Mouse (Mus musculus): ENCODE measurements around the gene Tmbim6. TPM values are rescaled to one million over a fixed set of nuclear protein-coding genes. Genes with fewer than 3 reads are reported as not detected.
"Not testable (repeated sequence)": the region's sequence is repeated elsewhere in the genome, so short reads cannot be mapped to it uniquely, and the experiment has no call there.

The Tmbim6 gene
- total RNA-seq, 2 experiments from 2014 or later, result 205 to 215 TPM

DNA sequence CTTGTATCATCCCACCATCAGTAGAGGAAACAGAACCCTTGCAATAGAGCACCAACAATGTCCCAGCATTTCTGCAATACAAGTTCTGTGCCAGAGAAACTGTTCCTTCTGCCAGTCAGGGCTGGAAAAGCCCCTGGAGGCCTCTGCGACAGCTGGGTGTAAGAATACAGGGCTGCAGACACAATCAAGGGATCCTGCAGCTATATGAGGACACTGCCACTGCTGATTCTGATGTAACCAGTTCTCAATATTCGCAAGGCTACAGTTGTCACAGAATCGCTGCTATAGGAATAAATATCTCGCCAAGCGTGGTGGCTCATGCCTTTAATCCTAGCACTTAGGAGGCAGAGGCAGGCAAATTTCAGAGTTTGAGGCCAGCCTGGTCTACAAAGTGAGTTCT lies 16.4 kb upstream of the Tmbim6 start:
- no peak for DNase-seq (ENCODE audit: low spot score in 2 of 2)

DNA sequence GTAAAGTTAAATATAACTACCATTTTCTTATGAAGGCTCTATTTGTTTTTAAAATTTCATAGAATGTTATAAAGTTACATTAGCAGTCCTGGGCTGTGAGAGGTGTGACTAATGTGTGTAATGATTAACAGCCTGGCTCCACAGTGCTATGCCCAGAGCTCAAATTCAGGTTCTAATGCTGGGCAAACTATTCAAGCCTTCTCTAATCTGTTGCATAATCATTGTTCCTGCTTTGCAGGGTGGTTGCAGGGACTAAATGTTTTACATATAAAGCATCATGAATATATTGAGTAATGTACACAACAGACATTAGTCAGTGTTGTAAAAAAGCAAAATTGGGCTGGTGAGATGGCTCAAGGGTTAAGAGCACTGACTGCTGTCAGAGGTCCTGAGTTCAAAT lies 9.8 kb upstream of the Tmbim6 start:
- DNase-seq (ENCODE audit: low spot score in 2 of 2), result no peak

GRCm38 (mm10) chr15:99384071-99384470 lies 8.6 kb upstream of the Tmbim6 start:
- DNase-seq (ENCODE audit: low spot score in 2 of 2), result no peak

GRCm38 (mm10) chr15:99386110-99386509 lies 6.6 kb upstream of the Tmbim6 start:
- DNase-seq (ENCODE audit: low spot score in 2 of 2), result not testable (repeated sequence)

DNA sequence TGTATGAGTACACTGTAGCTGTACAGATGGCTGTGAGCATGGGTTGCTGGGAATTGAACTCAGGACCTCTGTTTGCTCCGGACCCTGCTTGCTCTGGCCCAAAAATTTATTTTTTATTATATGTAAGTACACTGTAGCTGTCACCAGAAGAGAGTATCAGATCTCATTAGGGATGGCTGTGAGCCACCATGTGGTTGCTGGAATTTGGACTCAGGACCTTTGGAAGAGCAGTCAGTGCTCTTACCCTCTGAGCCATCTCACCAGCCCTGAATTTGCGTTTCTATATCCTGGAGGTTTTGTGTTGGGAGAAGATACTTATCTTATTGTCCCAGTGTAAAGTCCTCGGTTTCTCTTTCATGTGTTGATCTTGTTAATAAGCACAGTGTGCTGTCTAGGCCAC lies 5.9 kb upstream of the Tmbim6 start:
- no peak for DNase-seq (ENCODE audit: low spot score in 2 of 2)

DNA sequence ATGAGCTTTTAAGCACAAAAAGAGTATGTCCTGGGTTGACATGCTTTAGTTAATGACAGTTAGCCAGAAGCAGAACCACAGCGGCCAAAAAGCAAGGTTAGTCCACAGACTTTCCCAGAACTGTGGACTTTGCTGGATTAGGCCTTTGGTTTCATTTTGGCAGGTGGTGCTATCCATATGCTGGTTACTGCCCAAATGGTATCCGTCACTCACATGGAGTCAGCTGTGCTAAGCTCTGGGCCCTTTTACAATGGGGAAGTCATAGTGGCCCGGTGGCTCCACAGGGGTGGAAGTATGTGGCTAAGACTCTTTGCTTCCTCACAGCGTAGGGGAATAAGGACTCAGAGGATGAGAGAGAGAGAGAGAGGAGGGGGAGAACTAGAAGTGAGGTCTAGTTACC lies 4.7 kb upstream of the Tmbim6 start:
- no peak for DNase-seq (ENCODE audit: low spot score in 2 of 2)

- DNase-seq (ENCODE audit: low spot score in 2 of 2), result no peak
Measured at GRCm38 (mm10) chr15:99390472-99391401, 1.9 kb upstream of the Tmbim6 start.

- no peak for DNase-seq (ENCODE audit: low spot score in 2 of 2)
Measured at GRCm38 (mm10) chr15:99391975-99392374, 707 bp upstream of the Tmbim6 start.

GRCm38 (mm10) chr15:99393386-99394252 lies 937 bp downstream of the Tmbim6 start:
- no peak for DNase-seq (ENCODE audit: low spot score in 2 of 2)

DNA sequence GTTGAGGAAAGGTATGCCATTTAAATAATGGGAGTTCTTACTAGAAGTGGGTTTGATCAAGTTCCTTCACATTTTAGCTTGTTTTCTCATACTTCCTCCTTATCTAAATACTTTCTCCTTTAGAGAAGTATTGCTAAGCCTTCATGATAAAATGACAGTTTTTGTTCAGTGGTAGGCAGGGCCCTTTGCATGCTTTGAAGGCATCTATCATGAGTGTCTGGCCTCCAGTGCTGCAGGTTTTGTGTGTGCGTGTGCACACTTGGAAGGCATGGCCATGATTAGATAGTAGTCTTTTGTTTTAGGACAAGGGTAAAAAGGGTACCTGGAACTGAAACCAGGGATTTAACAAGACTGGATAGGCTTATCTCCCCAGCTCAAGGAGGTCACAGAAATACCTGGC lies 3.8 kb downstream of the Tmbim6 start:
- DNase-seq (ENCODE audit: low spot score in 2 of 2), result no peak

GRCm38 (mm10) chr15:99396875-99397274 lies 4.2 kb downstream of the Tmbim6 start:
- no peak for DNase-seq (ENCODE audit: low spot score in 2 of 2)

- no peak for DNase-seq (ENCODE audit: low spot score in 2 of 2)
Measured at GRCm38 (mm10) chr15:99397622-99398021, 4.9 kb downstream of the Tmbim6 start.

- no peak for DNase-seq (ENCODE audit: low spot score in 2 of 2)
Measured at GRCm38 (mm10) chr15:99399503-99400245, 7.0 kb downstream of the Tmbim6 start.

GRCm38 (mm10) chr15:99400602-99401001 lies 7.9 kb downstream of the Tmbim6 start:
- DNase-seq (ENCODE audit: low spot score in 2 of 2), result no peak

DNA sequence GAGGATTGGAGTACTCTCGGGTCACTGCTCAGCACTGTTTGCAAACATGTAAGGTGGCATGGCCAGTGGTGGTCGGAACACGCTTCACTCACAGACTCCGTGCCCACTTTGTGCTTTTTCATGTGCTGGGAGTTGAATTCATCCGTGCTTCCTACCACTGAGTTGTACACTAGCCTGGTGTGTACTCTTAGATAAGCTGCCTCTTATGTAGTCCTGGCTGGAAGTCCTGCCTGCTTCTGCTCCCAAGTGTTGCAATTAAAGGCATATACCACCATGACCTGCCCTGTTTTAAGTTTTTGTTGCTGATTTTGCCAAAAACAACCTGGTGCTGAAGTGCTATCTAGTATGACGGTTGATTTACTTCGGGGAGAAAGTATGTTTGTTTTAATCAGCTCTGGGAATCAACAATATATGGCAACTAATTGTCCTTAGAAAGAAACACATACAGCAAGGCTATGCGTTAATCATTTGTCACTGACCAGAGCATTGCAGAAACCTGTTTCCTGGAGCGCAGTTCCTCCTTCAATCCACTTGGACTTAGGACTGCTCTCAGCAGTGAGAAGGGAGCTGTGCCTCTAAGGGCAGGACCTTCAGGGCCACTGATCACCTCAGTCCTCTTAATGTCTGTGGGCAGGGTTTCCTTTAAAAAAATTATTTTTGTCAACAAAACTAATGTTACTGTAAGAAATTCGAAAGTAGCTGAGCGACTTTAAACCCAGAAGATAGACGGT lies 10.6 kb downstream of the Tmbim6 start:
- no peak for DNase-seq (ENCODE audit: low spot score in 2 of 2)

GRCm38 (mm10) chr15:99405150-99405549 lies 12.5 kb downstream of the Tmbim6 start:
- DNase-seq (ENCODE audit: low spot score in 2 of 2), result no peak

GRCm38 (mm10) chr15:99406986-99407570 lies 14.4 kb downstream of the Tmbim6 start:
- no peak for DNase-seq (ENCODE audit: low spot score in 2 of 2)

DNA sequence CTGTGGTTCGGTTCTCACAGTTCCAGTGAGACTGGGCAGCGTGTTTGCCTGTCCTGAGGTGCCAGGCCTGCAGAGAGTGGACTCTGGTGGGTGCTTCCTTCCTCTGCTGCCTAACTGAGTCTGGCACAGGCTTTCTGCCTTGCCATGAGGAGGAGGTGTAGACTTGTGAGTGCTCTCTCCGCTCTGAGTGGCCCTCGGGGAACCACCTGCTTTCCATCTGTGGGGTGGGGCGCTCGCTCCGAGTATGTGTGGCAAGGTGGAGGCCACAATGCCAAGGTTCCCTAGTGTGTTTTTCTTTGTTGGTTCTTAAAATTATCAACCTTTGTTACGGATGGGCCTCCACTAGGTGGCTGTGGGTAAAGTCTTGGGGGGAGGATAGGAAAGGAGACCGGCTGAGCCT lies 16.2 kb downstream of the Tmbim6 start:
- no peak for DNase-seq (ENCODE audit: low spot score in 2 of 2)

DNA sequence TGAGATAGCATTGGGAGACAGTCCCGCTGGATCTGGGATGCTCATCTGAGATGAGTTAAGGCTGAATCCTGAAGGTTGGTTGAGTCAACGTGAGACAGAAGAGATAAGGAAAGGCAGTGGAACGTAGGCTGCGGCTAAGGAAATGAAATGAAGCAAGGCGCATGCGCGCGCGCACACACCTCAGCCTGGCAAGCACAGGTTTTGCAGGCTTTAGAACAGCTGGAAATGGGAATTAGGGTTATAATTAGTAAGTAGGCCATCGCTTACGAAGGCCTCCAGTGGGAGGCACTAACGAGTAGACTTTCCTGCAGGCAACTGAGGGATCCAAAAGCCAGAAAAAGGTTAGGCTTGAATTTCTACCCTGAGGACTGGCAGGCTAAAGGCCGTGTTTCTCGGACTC lies 19.1 kb downstream of the Tmbim6 start:
- DNase-seq (ENCODE audit: low spot score in 2 of 2), result no peak

GRCm38 (mm10) chr15:99415793-99416192 lies 23.1 kb downstream of the Tmbim6 start:
- no peak for DNase-seq (ENCODE audit: low spot score in 2 of 2)
